Mouse (Mus musculus) inflammation-experienced regulatory T-cells (primary cell): Measurements from ENCODE around the gene Creld1. TPM values are rescaled to one million over a fixed set of nuclear protein-coding genes. Genes with fewer than 3 reads are reported as not detected.

Experiments used
- polyA plus RNA-seq, 2 experiments: library from polyadenylated mRNA; unstranded; fragments of 100-300 nt; shearing (Covaris generic); gene quantifications; one replicate each; pipeline ENCODE4 v1.2.1; 2017

Creld1 gene
- polyA plus RNA-seq, result 10 to 100 TPM in 1 of 2 experiments, 1 to 10 TPM in 1; 9.9 to 12.6 TPM

GRCm38 (mm10) chr6:113483100-113483615 lies at the start of gene Creld1:
Gene Creld1 (plus strand): TSS chr6:113483297.

GRCm38 (mm10) chr6:113435664-113436205 lies 47.4 kb upstream of the Creld1 start, which contains the start of gene Cidec:
Gene Cidec (minus strand): TSS chr6:113435760.

GRCm38 (mm10) chr6:113442442-113443090 lies 40.5 kb upstream of the Creld1 start, which contains the start of gene Jagn1:
Gene Jagn1 (plus strand): TSS chr6:113442569.

GRCm38 (mm10) chr6:113457952-113458534 lies 25.1 kb upstream of the Creld1 start, which contains the start of gene Il17re:
Gene Il17re (plus strand): TSS chr6:113458484.

GRCm38 (mm10) chr6:113471297-113471936 lies 11.7 kb upstream of the Creld1 start, which contains the start of gene Il17rc:
Gene Il17rc (plus strand): TSS chr6:113471427.

GRCm38 (mm10) chr6:113501388-113502084 lies 18.4 kb downstream of the Creld1 start, which contains the start of gene Prrt3:
Gene Prrt3 (minus strand): TSS chr6:113501931.

GRCm38 (mm10) chr6:113530932-113531839 lies 48.1 kb downstream of the Creld1 start, which contains the start of the genes Emc3 and Fancd2:
Gene Emc3 (minus strand): TSS chr6:113531652.
Gene Fancd2 (plus strand): TSS chr6:113531682.

Other genes starting within 250 kb of the Creld1 start
- 10 to 100 TPM; 43.5 to 55.0 TPM for gene Mtmr14, start 245.5 kb upstream of the Creld1 start, polyA plus RNA-seq
- gene Cpne9, start 201.0 kb upstream of the Creld1 start, polyA plus RNA-seq, result 1 to 10 TPM in 1 of 2 experiments, under 1 TPM in 1; 0.48 to 3.1 TPM
- gene Brpf1, start 176.2 kb upstream of the Creld1 start, polyA plus RNA-seq, result 10 to 100 TPM; 42.3 to 65.8 TPM
- gene Ogg1, start 156.3 kb upstream of the Creld1 start, polyA plus RNA-seq, result 10 to 100 TPM; 12.9 to 15.0 TPM
- gene Camk1, start 139.3 kb upstream of the Creld1 start, polyA plus RNA-seq, result 1 to 10 TPM; 2.1 to 3.6 TPM
- 10 to 100 TPM; 51.2 to 56.4 TPM for gene Tada3, start 105.4 kb upstream of the Creld1 start, polyA plus RNA-seq
- 100 to 1,000 TPM; 468 to 469 TPM for gene Arpc4, start 105.2 kb upstream of the Creld1 start, polyA plus RNA-seq
- gene Ttll3, start 94.0 kb upstream of the Creld1 start, polyA plus RNA-seq, result 10 to 100 TPM; 15.7 to 18.9 TPM
- gene Rpusd3, start 64.0 kb upstream of the Creld1 start, polyA plus RNA-seq, result 10 to 100 TPM; 17.1 to 17.9 TPM
- 1 to 10 TPM in 1 of 2 experiments, not detected in 1; 1.4 TPM for gene Cidec, start 47.5 kb upstream of the Creld1 start, polyA plus RNA-seq
- gene Jagn1, start 40.7 kb upstream of the Creld1 start, polyA plus RNA-seq, result 10 to 100 TPM; 48.3 to 61.5 TPM
- gene Il17re, start 24.8 kb upstream of the Creld1 start, polyA plus RNA-seq, result 1 to 10 TPM in 1 of 2 experiments, under 1 TPM in 1; 0.54 to 7.3 TPM
- under 1 TPM; 0.31 to 0.89 TPM for gene Il17rc, start 11.9 kb upstream of the Creld1 start, polyA plus RNA-seq
- under 1 TPM; 0.35 to 0.73 TPM for gene Prrt3, start 18.6 kb downstream of the Creld1 start, polyA plus RNA-seq
- gene Emc3, start 48.4 kb downstream of the Creld1 start, polyA plus RNA-seq, result 10 to 100 TPM; 82.2 to 89.7 TPM
- gene Fancd2, start 48.4 kb downstream of the Creld1 start, polyA plus RNA-seq, result 1 to 10 TPM; 3.4 to 6.1 TPM
- not detected for gene Fancd2os, start 117.4 kb downstream of the Creld1 start, polyA plus RNA-seq
- gene Brk1, start 121.5 kb downstream of the Creld1 start, polyA plus RNA-seq, result 100 to 1,000 TPM; 225 to 236 TPM
- 10 to 100 TPM; 28.3 to 29.5 TPM for gene Vhl, start 140.7 kb downstream of the Creld1 start, polyA plus RNA-seq
- 10 to 100 TPM; 41.7 to 44.1 TPM for gene Irak2, start 155.2 kb downstream of the Creld1 start, polyA plus RNA-seq
- gene Tatdn2, start 213.8 kb downstream of the Creld1 start, polyA plus RNA-seq, result 1 to 10 TPM; 8.0 to 8.2 TPM
- gene Ghrl, start 236.6 kb downstream of the Creld1 start, polyA plus RNA-seq, result under 1 TPM in 1 of 2 experiments, not detected in 1; 0.30 TPM